In the genomic region with DNA sequence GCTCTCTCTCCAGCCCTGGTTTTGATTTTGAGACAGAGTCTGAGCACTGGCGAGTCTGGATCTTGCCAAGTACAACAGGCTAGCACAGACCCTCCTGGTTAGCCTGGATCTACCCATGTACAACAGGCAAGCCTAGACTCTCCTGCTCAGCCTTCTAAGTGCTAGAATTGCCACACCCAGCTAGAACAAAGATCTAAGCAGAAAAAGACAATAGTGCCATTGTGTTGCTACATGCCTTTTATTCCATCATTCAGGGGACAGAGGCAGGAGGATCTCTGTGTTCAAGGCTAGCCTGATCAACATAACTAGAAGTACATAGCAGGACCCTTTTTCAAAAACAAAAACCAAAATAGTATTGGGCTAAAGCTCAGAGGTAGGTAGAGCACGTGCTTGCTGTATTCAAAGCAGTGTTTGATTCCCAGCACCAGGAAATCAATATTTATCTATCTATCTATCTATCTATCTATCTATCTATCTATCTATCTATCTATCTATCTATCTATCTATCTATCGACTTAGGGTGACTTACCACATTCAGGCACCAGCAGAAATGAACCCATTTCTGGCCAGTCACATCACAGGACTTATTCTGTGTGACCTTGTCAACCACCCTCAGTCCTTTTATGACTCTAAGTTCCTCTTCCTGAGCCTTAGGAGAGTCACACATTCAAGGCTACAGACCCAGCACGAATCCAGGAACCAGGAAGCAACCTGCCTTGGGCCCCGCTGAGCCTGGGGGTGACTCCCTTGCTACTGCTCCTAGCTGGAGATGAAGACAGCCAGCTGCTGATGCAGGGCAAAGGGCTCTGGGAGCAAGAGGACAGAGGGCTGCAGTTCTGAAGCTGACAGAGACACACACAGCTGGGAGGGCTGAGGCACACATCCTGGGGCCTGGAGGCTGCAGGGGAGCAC, we compare ENCODE assay signal across 12 mouse cellular contexts. TPM values are rescaled to one million over a fixed set of nuclear protein-coding genes. Genes with fewer than 3 reads are reported as not detected.
DNase-seq lines count a peak whose midpoint lies in the region; ATAC-seq and TF ChIP-seq lines count a peak whose summit lies in the region.
"Had no signal": no experiment of that assay in that cellular context is flagged by ENCODE, and none has a peak within 500 bp of the region (broad histone marks: within the 10 kb centered on the region; RNA-seq: fewer than 3 reads in every experiment).

No protein-coding gene starts in this region.

- H3K36me3 ChIP-seq in kidney, embryonic 15.5 days: peaks cover 8% of the 10 kb centered on the region; the same call in 1 of the 2 replicates
- H3K36me3 ChIP-seq in CH12.LX (replicated peaks in 1 of 2; ENCODE audit: control insufficient read depth in 1 of 2, insufficient read depth in 1 of 2, low read length in 1 of 2): peaks cover 2% of the 10 kb centered on the region in 2 experiments
- peaks cover 15% of the 10 kb centered on the region; the same call in 1 of the 2 replicates for H3K36me3 ChIP-seq in forebrain, embryonic 13.5 days (ENCODE audit: poor library complexity, severe bottlenecking)

- dilution Hi-C loops in CH12.LX (cut with MboI; ENCODE audit: extremely low pct_ligation_motif_present, extremely low pct_unique_long_range_greater_than_20kb, low sequenced_read_pairs): no loop called here

- ATAC-seq in kidney, embryonic 15.5 days (replicated peaks; ENCODE audit: low FRiP score): no peak
- ATAC-seq in common myeloid progenitor, adult 5-6 weeks (replicated peaks; ENCODE audit: low read depth, poor library complexity, severe bottlenecking): peak; percentile 36
- ATAC-seq in megakaryocyte, adult 5-6 weeks (ENCODE audit: poor library complexity, severe bottlenecking): peak; percentile 53
- ATAC-seq in forebrain, embryonic 13.5 days: no peak
- ATAC-seq: forebrain, embryonic 16.5 days had no signal

- H3K27ac ChIP-seq in kidney, embryonic 15.5 days: 0 out of 2 replicates have a peak overlapping the region, but pooled peaks have one; percentile 23
- H3K27ac ChIP-seq in CH12.LX (ENCODE audit: insufficient read depth, low read depth): peak overlapping the region; percentile 98
- no peak overlapping the region for H3K27ac ChIP-seq in forebrain, embryonic 13.5 days
- H3K27ac ChIP-seq: heart, embryonic 15.5 days; limb, embryonic 15.5 days had no signal

- TF ChIP-seq RAD21 in CH12.LX (IDR thresholded peaks at IDR 0.05; ENCODE audit: low read depth, low read length): no peak

- DNase-seq in kidney, adult 18-20 months: no peak
- DNase-seq in CH12.LX (ENCODE audit: extremely low read depth): peak; percentile 94
- DNase-seq in gastrocnemius, postnatal 36 days: no peak
- no peak for DNase-seq in frontal cortex, postnatal 36 days (ENCODE audit: low spot score in 2 of 2)
- DNase-seq: retina, postnatal 1 day had no signal

- H3K4me3 ChIP-seq in kidney, embryonic 15.5 days (replicated peaks): no peak overlapping the region
- peak overlapping the region in 2 of 3 experiments; percentile 9 to 18 for H3K4me3 ChIP-seq in CH12.LX (replicated peaks in 1 of 3; ENCODE audit: low read depth in 2 of 3, low read length in 2 of 3, poor library complexity in 1 of 3)
- H3K4me3 ChIP-seq in forebrain, embryonic 13.5 days: no peak overlapping the region
- H3K4me3 ChIP-seq: heart, embryonic 15.5 days; limb, embryonic 15.5 days had no signal

- no peak; the same call in 1 of the 2 replicates for TF ChIP-seq POLR2A in CH12.LX (IDR thresholded peaks at IDR 0.05; ENCODE audit: low read depth, low read length)

- no peak overlapping the region for H3K4me2 ChIP-seq in kidney, embryonic 15.5 days
- no peak overlapping the region for H3K4me2 ChIP-seq in CH12.LX (ENCODE audit: insufficient read depth, low read depth, poor library complexity, severe bottlenecking)
- no peak overlapping the region for H3K4me2 ChIP-seq in forebrain, embryonic 13.5 days
- H3K4me2 ChIP-seq: heart, embryonic 15.5 days; limb, embryonic 15.5 days had no signal

- no peaks in the 10 kb centered on the region for H3K27me3 ChIP-seq in kidney, embryonic 15.5 days
- H3K27me3 ChIP-seq in CH12.LX (replicated peaks): no peaks in the 10 kb centered on the region
- H3K27me3 ChIP-seq in forebrain, embryonic 13.5 days: no peaks in the 10 kb centered on the region
- H3K27me3 ChIP-seq: heart, embryonic 15.5 days; limb, embryonic 15.5 days had no signal

- H3K79me2 ChIP-seq in CH12.LX (replicated peaks; ENCODE audit: control insufficient read depth, extremely low read depth, insufficient read depth, poor library complexity, severe bottlenecking): 0 out of 2 replicates have a peak, but pooled peaks cover 2% of the 10 kb centered on the region

- H3K9ac ChIP-seq in kidney, embryonic 15.5 days: peak overlapping the region; percentile 10; the same call in 1 of the 2 replicates
- H3K9ac ChIP-seq in CH12.LX (ENCODE audit: insufficient read depth, low read depth): peak overlapping the region; percentile 5; the same call in 1 of the 2 replicates
- no peak overlapping the region for H3K9ac ChIP-seq in forebrain, embryonic 13.5 days
- H3K9ac ChIP-seq: heart, embryonic 15.5 days; limb, embryonic 15.5 days had no signal

- H3K4me1 ChIP-seq in kidney, embryonic 15.5 days: peaks cover 18% of the 10 kb centered on the region
- peaks cover 50 to 83% of the 10 kb centered on the region in 2 experiments for H3K4me1 ChIP-seq in CH12.LX (ENCODE audit: control insufficient read depth in 1 of 2, insufficient read depth in 2 of 2)
- no peaks in the 10 kb centered on the region for H3K4me1 ChIP-seq in forebrain, embryonic 13.5 days
- H3K4me1 ChIP-seq: limb, embryonic 15.5 days had no signal

- H3K9me3 ChIP-seq in kidney, embryonic 15.5 days (replicated peaks): no peaks in the 10 kb centered on the region
- no peaks in the 10 kb centered on the region for H3K9me3 ChIP-seq in CH12.LX (replicated peaks; ENCODE audit: low read length)
- H3K9me3 ChIP-seq in forebrain, embryonic 13.5 days (replicated peaks): no peaks in the 10 kb centered on the region
- H3K9me3 ChIP-seq: heart, embryonic 15.5 days; limb, embryonic 15.5 days had no signal

- intact Hi-C loops in gastrocnemius, postnatal 36 days (cut with DNase I): no loop called here

- TF ChIP-seq CTCF in CH12.LX (conservative IDR thresholded peaks at IDR 0.05 in 1 of 2, IDR thresholded peaks at IDR 0.05 in 1 of 2; ENCODE audit: low read depth in 2 of 2, low read length in 2 of 2): no peak

- WGBS in kidney, embryonic 15.5 days: 58% methylated on average over 5 of the region's 5 CpGs
- WGBS in forebrain, embryonic 13.5 days: 87% methylated on average over 5 of the region's 5 CpGs

- in situ Hi-C loops in CH12.LX (cut with MboI; ENCODE audit: low pct_ligation_motif_present, low pct_unique_long_range_greater_than_20kb, low sequenced_read_pairs): loop anchor here (25.0 kb wide), 1 partner anchor 774 kb away; a partner anchor contains a TSS

- TF ChIP-seq EP300 in CH12.LX (IDR thresholded peaks at IDR 0.05; ENCODE audit: low read length): peak; percentile 89

TF ChIP-seq in CH12.LX, 34 proteins besides CTCF, POLR2A, EP300 and RAD21 (continues in another document):
- TF ChIP-seq MAFK (IDR thresholded peaks at IDR 0.05; ENCODE audit: insufficient replicate concordance, low read length) (no peak), ZNF384 (IDR thresholded peaks at IDR 0.05; ENCODE audit: low read depth, low read length) (no peak), TCF12 (IDR thresholded peaks at IDR 0.05; ENCODE audit: low read depth, low read length) (no peak), GABPA (IDR thresholded peaks at IDR 0.05; ENCODE audit: insufficient replicate concordance, low read depth, low read length) (no peak), MAZ (IDR thresholded peaks at IDR 0.05; ENCODE audit: low read depth, low read length) (no peak)

RNA-seq across cellular contexts. Expression of a gene that starts 10.7 kb away (rescaled TPM):
- 45.8 and 48.3 TPM in 2 replicates for polyA plus RNA-seq in kidney, embryonic 15.5 days (2015; fragmentation: Nextera tagmentation; extraction: Ambion mirVana)
- 277 and 312 TPM in 2 replicates for total RNA-seq in CH12.LX (2012; rRNA removed)
- 278 and 294 TPM in 2 replicates for total RNA-seq in CH12.LX (2014; rRNA removed)
- polyA plus RNA-seq in CH12.LX (2012; ENCODE audit: insufficient read length, low read depth): 374 and 398 TPM in 2 replicates
- total RNA-seq in common myeloid progenitor, adult 5-6 weeks (2017): 22.3 and 28.1 TPM in 2 replicates
- total RNA-seq in megakaryocyte, adult 5-6 weeks (2015): 5.7 and 8.0 TPM in 2 replicates
- 13.7 and 25.5 TPM in 2 replicates for total RNA-seq in megakaryocyte, adult 5-6 weeks (2017)
- total RNA-seq in gastrocnemius, postnatal 36 days (2021): 10 to 100 TPM; 44.4 to 46.8 TPM
- polyA plus RNA-seq in forebrain, embryonic 13.5 days (2015; fragmentation: Nextera tagmentation; extraction: Ambion mirVana): 37.6 and 37.8 TPM in 2 replicates

RNA-seq across cellular contexts. Expression of a gene that starts 26.0 kb away (rescaled TPM):
- 35.8 and 37.6 TPM in 2 replicates for polyA plus RNA-seq in kidney, embryonic 15.5 days (2015; fragmentation: Nextera tagmentation; extraction: Ambion mirVana)
- total RNA-seq in CH12.LX (2012; rRNA removed) (143 and 177 TPM in 2 replicates), CH12.LX (2014; rRNA removed) (160 and 174 TPM in 2 replicates)
- polyA plus RNA-seq in CH12.LX (2012; ENCODE audit: insufficient read length, low read depth): 131 and 143 TPM in 2 replicates
- total RNA-seq in common myeloid progenitor, adult 5-6 weeks (2017): 20.3 and 26.9 TPM in 2 replicates
- total RNA-seq in megakaryocyte, adult 5-6 weeks (2015): 23.6 and 28.0 TPM in 2 replicates
- total RNA-seq in megakaryocyte, adult 5-6 weeks (2017): 20.2 and 24.4 TPM in 2 replicates
- 10 to 100 TPM; 41.8 to 45.8 TPM for total RNA-seq in gastrocnemius, postnatal 36 days (2021)
- 12.4 and 13.4 TPM in 2 replicates for polyA plus RNA-seq in forebrain, embryonic 13.5 days (2015; fragmentation: Nextera tagmentation; extraction: Ambion mirVana)

RNA-seq across cellular contexts. Expression of a gene that starts 34.9 kb away (rescaled TPM):
- polyA plus RNA-seq in kidney, embryonic 15.5 days (2015; fragmentation: Nextera tagmentation; extraction: Ambion mirVana): 18.5 and 20.7 TPM in 2 replicates
- total RNA-seq in CH12.LX (2012; rRNA removed): 18.7 and 22.6 TPM in 2 replicates
- total RNA-seq in CH12.LX (2014; rRNA removed): 7.7 TPM in 2 replicates
- polyA plus RNA-seq in CH12.LX (2012; ENCODE audit: insufficient read length, low read depth): 37.2 and 39.8 TPM in 2 replicates
- 21.3 and 38.2 TPM in 2 replicates for total RNA-seq in common myeloid progenitor, adult 5-6 weeks (2017)
- total RNA-seq in megakaryocyte, adult 5-6 weeks (2015): 30.8 and 34.0 TPM in 2 replicates
- 24.0 and 34.2 TPM in 2 replicates for total RNA-seq in megakaryocyte, adult 5-6 weeks (2017)
- 10 to 100 TPM; 12.5 to 13.0 TPM for total RNA-seq in gastrocnemius, postnatal 36 days (2021)
- polyA plus RNA-seq in forebrain, embryonic 13.5 days (2015; fragmentation: Nextera tagmentation; extraction: Ambion mirVana): 23.6 and 29.8 TPM in 2 replicates

RNA-seq across cellular contexts. Expression of a gene that starts 35.0 kb away (rescaled TPM):
- 102 and 103 TPM in 2 replicates for polyA plus RNA-seq in kidney, embryonic 15.5 days (2015; fragmentation: Nextera tagmentation; extraction: Ambion mirVana)
- total RNA-seq in CH12.LX (2012; rRNA removed) (172 and 217 TPM in 2 replicates), CH12.LX (2014; rRNA removed) (154 and 168 TPM in 2 replicates)
- 157 and 184 TPM in 2 replicates for polyA plus RNA-seq in CH12.LX (2012; ENCODE audit: insufficient read length, low read depth)
- 31.7 and 39.0 TPM in 2 replicates for total RNA-seq in common myeloid progenitor, adult 5-6 weeks (2017)
- total RNA-seq in megakaryocyte, adult 5-6 weeks (2015): 29.0 and 30.2 TPM in 2 replicates
- total RNA-seq in megakaryocyte, adult 5-6 weeks (2017): 11.7 and 29.8 TPM in 2 replicates
- total RNA-seq in gastrocnemius, postnatal 36 days (2021): 10 to 100 TPM; 66.8 to 72.4 TPM
- polyA plus RNA-seq in forebrain, embryonic 13.5 days (2015; fragmentation: Nextera tagmentation; extraction: Ambion mirVana): 81.6 and 87.1 TPM in 2 replicates

Comparison
In these comparisons a context has a peak if more than half of its experiments do, and no peak if none do; other contexts are left out.
1. ATAC-seq: peak in common myeloid progenitor, adult 5-6 weeks (single experiment) and megakaryocyte, adult 5-6 weeks (single experiment); none in kidney, embryonic 15.5 days (single experiment) and forebrain, embryonic 13.5 days (single experiment).
2. H3K4me3 ChIP-seq: peak in CH12.LX (2 of 3); none in kidney, embryonic 15.5 days (single experiment) and forebrain, embryonic 13.5 days (single experiment).